Comparison of ENCODE assay signal across 14 mouse cellular contexts in the genomic region with DNA sequence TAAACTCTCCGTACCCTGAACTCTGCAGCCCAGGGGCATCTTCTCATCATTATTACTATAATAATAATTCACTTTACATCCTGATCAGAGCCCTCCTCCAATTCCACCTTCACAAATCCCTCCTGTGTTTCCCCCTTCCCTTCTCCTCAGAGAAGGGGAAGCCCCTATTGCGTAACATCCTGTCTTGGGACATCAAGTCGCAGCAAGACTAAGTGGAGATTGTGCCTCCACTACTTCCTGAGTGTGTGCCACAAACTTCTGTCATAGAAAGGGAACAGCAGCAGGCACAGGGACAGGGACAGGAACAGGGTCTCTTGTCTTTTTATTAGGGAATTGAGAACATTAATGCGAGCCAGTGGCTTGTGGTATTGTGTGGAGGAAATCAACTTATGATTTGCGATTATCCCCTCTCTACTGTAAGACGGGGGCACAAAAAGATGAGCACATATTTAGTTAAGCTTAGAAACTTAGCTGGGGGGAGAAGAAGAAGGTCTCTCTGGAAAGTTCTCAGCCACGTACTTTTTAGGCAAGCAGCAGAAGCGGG. TPM values are rescaled to one million over a fixed set of nuclear protein-coding genes. Genes with fewer than 3 reads are reported as not detected.
DNase-seq lines count a peak whose midpoint lies in the region; ATAC-seq lines count a peak whose summit lies in the region.
"Had no signal": no experiment of that assay in that cellular context is flagged by ENCODE, and none has a peak within 500 bp of the region (broad histone marks: within the 10 kb centered on the region; RNA-seq: fewer than 3 reads in every experiment).

No protein-coding gene starts in this region.

- WGBS in liver, embryonic 15.5 days (ENCODE audit: insufficient replicate concordance) = 32% methylated on average over 8 of the region's 8 CpGs
- 88% methylated on average over 8 of the region's 8 CpGs for WGBS in hindbrain, embryonic 12.5 days

- no peaks in the 10 kb centered on the region for H3K36me3 ChIP-seq in liver, embryonic 15.5 days (replicated peaks)
- no peaks in the 10 kb centered on the region for H3K36me3 ChIP-seq in hindbrain, embryonic 12.5 days
- H3K36me3 ChIP-seq: heart, embryonic 15.5 days; neural tube, embryonic 13.5 days had no signal

- no peaks in the 10 kb centered on the region for H3K9me3 ChIP-seq in liver, embryonic 15.5 days (replicated peaks)
- H3K9me3 ChIP-seq in hindbrain, embryonic 12.5 days (replicated peaks) = no peaks in the 10 kb centered on the region
- H3K9me3 ChIP-seq: heart, embryonic 15.5 days; neural tube, embryonic 13.5 days had no signal

- peaks cover 4% of the 10 kb centered on the region; the same call in 1 of the 2 replicates for H3K27me3 ChIP-seq in liver, embryonic 15.5 days
- H3K27me3 ChIP-seq in hindbrain, embryonic 12.5 days = no peaks in the 10 kb centered on the region
- H3K27me3 ChIP-seq: heart, embryonic 15.5 days; neural tube, embryonic 13.5 days had no signal

- no peak overlapping the region for H3K4me3 ChIP-seq in liver, embryonic 15.5 days (replicated peaks)
- no peak overlapping the region for H3K4me3 ChIP-seq in hindbrain, embryonic 12.5 days
- H3K4me3 ChIP-seq: erythroblast, embryonic 14.5 days; heart, embryonic 15.5 days; layer of hippocampus, adult 2 months; neural tube, embryonic 13.5 days had no signal

- peak; percentile 92 for ATAC-seq in activated CD4-positive, CD25-positive, alpha-beta regulatory T cell, adult 4 months
- ATAC-seq in liver, embryonic 15.5 days (ENCODE audit: insufficient read depth) = no peak
- peak; percentile 62 for ATAC-seq in monocyte, adult 5-6 weeks (replicated peaks; ENCODE audit: insufficient number of reproducible peaks, low FRiP score, low TSS enrichment, poor library complexity, severe bottlenecking)
- ATAC-seq in hindbrain, embryonic 12.5 days (ENCODE audit: low FRiP score) = no peak

- no peak overlapping the region for H3K9ac ChIP-seq in liver, embryonic 15.5 days
- H3K9ac ChIP-seq in hindbrain, embryonic 12.5 days = no peak overlapping the region
- H3K9ac ChIP-seq: heart, embryonic 15.5 days; neural tube, embryonic 13.5 days had no signal

- H3K4me1 ChIP-seq in liver, embryonic 15.5 days (replicated peaks) = peaks cover 5% of the 10 kb centered on the region; the same call in 1 of the 2 replicates
- H3K4me1 ChIP-seq in hindbrain, embryonic 12.5 days = 0 out of 2 replicates have a peak, but pooled peaks cover 2% of the 10 kb centered on the region
- H3K4me1 ChIP-seq: heart, embryonic 15.5 days; neural tube, embryonic 13.5 days had no signal

- no peak overlapping the region for H3K27ac ChIP-seq in liver, embryonic 15.5 days (replicated peaks)
- no peak overlapping the region for H3K27ac ChIP-seq in hindbrain, embryonic 12.5 days
- H3K27ac ChIP-seq: heart, embryonic 15.5 days; layer of hippocampus, adult 2 months; neural tube, embryonic 13.5 days had no signal

- DNase-seq in layer of hippocampus, adult 9-11 months = peak; percentile 14
- no peak for DNase-seq in layer of hippocampus, adult 11-12 months (ENCODE audit: low spot score)
- no peak for DNase-seq in cerebellum, postnatal 14 days
- no peak for DNase-seq in thymus, postnatal 10 days (ENCODE audit: low spot score in 2 of 2)
- DNase-seq: cerebellum, adult 11 months; spleen, adult 18-20 months had no signal

- H3K4me2 ChIP-seq in liver, embryonic 15.5 days = peak overlapping the region; percentile 23; the same call in 1 of the 2 replicates
- H3K4me2 ChIP-seq in hindbrain, embryonic 12.5 days (replicated peaks) = no peak overlapping the region
- H3K4me2 ChIP-seq: heart, embryonic 15.5 days; neural tube, embryonic 13.5 days had no signal

RNA-seq across cellular contexts. Expression of gene Gadd45a, which starts 32.0 kb away (rescaled TPM):
- 1 to 10 TPM; 4.1 to 5.6 TPM for polyA plus RNA-seq in activated CD4-positive, CD25-positive, alpha-beta regulatory T cell, adult 4 months (2017; shearing (Covaris generic))
- polyA plus RNA-seq in liver, embryonic 15.5 days (2015; fragmentation: Nextera tagmentation; extraction: Ambion mirVana) = 64.3 and 72.9 TPM in 2 replicates
- 24.7 to 64.2 TPM (median 57.8 TPM) in 3 replicates for total RNA-seq in monocyte, adult 5-6 weeks (2017)
- 25.0 and 30.3 TPM in 2 replicates for polyA plus RNA-seq in hindbrain, embryonic 12.5 days (2016; fragmentation: Nextera tagmentation; extraction: Ambion mirVana)

Comparison
In these comparisons a context has a peak if more than half of its experiments do, and no peak if none do; other contexts are left out.
1. ATAC-seq: peak in activated CD4-positive, CD25-positive, alpha-beta regulatory T cell, adult 4 months (single experiment) and monocyte, adult 5-6 weeks (single experiment); none in liver, embryonic 15.5 days (single experiment) and hindbrain, embryonic 12.5 days (single experiment).